Mouse (Mus musculus): ENCODE results near the gene Dydc1. TPM values are rescaled to one million over a fixed set of nuclear protein-coding genes. Genes with fewer than 3 reads are reported as not detected.
"Not testable (repeated sequence)": the region's sequence is repeated elsewhere in the genome, so short reads cannot be mapped to it uniquely, and the experiment has no call there.

Dydc1 gene
- total RNA-seq (2021), result not detected
- not detected in 2 replicates for polyA plus RNA-seq (2012; rRNA removed)
- long read RNA-seq, result 0 reads

DNA sequence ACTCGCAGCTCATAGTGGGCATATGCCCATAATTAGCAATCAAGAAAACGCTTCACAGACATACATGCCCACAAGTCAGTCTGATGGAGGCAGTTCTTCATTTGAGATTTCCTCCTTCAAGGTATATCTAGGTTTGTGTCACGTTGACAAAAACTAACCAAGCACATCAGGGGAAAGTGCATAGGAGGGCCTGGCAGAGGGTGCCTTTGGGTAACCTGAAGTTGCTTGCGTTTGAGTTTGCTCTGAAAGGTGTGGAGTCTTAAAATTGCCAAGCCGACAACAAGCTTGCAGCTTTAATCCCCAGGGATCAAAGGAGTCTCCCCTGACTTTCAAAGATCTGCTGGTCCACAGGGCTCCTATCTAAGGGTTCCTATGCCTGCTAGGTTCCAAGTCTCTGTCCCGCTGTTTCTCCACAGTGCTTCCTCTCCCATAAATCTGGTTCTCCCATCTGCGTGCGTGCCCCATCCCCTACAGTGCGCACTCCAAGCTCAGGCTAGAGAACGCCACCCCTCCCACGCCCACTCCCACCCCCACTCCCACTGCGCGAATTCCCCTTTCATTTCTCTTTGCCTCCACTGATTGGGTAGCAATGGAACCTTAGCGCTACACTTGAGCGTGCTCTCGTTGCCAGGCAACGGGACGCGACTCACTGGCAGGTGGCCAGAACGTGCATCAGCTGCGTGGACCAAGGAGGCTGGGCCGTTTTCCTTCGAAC, at the start of gene Dydc1:
Dydc1 (plus strand) TSS at position 683 of the 715 bp plus-strand sequence.
- peak; percentile 79 for DNase-seq

- no peak for DNase-seq
These were observed 47.6 kb upstream of the Dydc1 start for GRCm38 (mm10) chr14:41025087-41025486.

DNA sequence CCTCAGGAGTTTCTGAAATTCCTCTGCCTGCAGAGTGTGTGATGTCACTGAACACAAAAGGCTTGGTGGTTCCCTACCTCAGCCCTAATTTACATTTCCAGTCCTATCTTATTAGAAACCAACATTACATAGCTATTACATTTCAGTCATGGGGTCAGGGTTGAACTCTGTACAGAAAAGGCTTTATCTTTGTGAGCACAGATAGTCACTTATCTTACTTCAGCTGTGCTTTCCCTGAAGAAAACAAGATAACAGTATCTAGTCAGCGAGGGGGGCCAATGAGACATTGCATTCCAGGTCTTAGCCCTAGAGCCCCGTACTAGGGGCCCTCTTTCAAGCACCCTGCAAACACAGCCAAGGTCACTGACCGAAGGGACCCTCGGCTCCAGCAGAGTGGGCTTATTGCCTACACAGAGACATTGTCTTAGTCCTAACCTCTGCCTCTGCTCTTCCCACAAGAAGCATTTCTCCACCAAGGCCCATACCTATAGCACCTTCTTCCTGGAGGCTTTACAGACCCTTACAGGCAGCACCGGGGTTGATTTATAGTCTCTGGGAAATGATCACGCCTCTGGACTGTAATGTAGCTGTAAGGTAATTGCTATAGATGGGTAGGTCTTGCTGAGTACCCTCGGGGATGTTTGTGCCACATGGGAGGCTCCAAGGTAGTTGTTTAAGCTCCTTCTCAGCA, 47.0 kb upstream of the Dydc1 start:
- DNase-seq, result no peak

DNA sequence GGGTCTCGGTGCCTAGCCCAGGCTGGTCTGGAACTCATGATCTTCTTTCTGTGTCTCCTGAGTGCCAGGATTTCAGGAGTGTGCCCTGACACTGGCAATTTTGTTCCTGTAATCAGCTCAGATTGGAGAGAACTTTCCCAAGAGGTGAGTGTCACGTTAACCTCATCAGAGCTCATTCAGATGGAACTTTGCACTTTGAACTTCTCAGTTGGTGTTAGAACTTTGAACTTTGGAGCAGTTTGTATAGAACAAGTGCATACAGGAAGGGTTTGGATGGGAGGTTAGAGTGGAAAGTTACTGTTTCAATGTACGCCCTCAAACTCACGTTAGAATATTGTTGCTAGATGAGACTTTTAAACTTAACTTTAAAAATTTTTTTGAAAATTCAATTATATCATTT, 43.4 kb upstream of the Dydc1 start:
- DNase-seq, result no peak

DNA sequence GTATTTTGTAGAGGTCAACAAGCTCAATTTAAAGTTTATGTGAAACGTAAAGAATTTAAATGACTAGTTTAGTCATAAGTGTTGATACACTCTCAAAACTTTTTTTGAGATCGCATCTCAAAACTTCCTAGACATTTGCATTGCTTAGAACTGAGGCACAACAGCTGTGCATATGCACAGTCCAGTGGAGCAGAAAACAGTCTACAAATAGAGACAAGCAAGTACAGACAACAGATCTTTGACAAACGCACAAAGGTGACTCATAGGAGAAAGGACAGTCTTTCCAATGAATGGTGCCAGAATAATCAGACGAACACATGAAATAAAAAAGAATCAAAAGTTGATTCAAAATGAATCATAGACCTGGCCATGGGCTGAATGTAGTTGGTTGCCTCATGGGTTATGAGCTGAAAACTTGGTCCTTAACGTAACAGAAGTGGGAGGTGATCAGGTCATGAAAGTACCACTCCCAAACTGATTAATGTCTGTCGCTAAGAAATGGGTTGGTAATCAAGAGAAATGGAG, 41.7 kb upstream of the Dydc1 start:
- no peak for DNase-seq

DNA sequence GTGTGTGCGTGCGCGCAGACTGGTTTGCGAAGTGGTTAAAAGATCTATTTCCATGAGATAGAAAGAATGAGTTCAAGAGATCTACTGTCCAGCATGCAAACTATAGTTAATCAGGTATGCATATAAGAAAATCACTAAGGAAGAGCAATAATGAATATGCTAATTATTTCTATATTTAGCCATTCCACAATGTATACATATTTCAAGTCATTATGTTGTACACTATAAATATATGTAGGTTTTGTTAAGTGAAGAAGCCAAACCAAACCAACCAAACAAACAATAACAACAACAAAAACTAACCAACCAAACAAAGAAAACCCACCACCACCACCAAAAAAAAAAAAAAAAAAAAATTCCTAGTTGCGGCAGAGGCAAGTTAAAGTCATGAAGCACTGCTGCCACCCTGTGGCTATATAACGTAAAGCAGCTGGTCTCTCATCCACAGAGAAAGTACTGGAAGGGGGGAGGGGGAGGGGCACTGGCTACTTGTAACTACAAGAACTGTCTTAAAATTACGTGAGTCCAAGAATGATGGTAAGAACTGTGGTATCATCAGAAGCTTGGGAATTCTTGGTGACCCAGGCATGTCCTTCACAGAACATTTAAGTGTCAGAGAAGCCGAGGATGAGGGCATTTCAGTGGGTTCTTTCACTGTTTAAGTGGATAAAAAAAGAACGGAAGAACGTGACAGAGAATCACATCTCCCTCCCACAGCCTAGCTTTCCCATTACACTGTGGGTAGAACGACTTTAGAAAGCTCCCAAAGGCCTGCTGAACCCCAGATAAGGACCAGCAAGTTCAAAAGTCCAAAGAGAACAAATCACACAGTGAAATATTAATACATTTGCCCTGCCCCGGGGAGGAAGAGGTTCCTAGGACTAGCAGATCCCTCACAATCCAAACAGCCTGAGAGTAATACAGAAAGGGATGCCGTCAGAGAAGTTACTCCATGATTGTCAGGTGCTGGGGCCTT, 39.3 kb upstream of the Dydc1 start:
- DNase-seq, result peak; percentile 72

- DNase-seq, result peak; percentile 58
These were observed 37.4 kb upstream of the Dydc1 start for GRCm38 (mm10) chr14:41035146-41035798.

DNA sequence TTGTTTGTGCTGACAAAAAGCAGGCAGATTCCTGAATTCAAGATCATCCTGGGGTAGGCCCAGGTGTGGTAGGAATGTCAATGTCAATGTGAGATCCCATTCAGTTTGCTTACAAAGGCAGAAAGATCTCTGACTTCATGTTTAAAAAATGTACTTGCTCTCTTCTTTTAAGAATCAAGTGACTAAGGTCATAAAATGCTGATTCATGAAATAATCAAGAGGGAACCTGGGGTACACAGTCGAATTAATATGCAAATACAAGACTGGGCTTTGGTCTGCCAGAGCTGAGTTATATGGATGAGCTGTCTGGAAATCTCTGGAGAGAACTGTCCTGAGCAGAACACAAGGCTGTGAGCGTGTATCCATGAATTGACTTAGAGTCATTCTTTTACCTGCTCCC, 25.3 kb upstream of the Dydc1 start:
- no peak for DNase-seq

DNA sequence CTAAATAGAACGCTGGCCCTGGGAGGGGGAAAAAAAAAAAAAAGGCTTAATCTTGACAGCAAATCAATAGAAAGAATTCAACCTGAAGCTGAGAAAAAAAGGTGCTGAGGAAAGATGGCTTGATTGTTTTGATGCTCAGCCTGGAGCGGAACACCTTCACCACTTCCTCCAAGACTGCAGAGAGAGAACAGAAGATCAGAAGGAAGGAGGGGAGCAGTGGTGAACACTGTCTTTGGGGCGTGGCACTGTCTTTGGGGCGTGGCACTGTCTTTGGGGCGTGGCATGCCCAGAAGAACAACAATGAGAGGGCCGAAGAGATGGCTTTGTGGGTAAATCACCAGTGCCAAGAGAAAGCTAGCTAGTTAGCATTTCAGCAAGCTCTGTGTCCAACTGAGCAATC, 22.2 kb upstream of the Dydc1 start:
- no peak for DNase-seq

- peak; percentile 21 for DNase-seq
These were observed 20.2 kb upstream of the Dydc1 start for GRCm38 (mm10) chr14:41052481-41052880.

DNA sequence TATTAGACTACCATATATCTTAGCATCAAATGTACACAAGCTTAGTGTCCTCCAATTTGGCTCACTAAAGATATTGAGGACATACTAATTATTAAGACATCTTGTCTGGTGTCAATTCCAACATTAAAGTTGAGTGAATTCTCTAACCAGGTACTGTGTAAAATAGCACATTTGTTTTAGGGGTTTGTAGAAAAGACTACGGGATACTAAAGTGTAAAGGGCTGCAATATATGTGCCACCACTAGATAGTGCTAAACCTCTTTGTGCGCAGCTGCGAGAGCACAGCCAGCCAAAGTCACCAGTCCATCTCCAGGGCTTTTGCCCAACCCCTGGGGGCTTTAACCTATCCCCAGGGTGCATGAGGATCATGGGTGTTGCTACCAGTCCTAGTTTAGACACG, 19.5 kb upstream of the Dydc1 start:
- not testable (repeated sequence) for DNase-seq

GRCm38 (mm10) chr14:41065168-41065567, 7.5 kb upstream of the Dydc1 start:
- DNase-seq, result no peak

DNA sequence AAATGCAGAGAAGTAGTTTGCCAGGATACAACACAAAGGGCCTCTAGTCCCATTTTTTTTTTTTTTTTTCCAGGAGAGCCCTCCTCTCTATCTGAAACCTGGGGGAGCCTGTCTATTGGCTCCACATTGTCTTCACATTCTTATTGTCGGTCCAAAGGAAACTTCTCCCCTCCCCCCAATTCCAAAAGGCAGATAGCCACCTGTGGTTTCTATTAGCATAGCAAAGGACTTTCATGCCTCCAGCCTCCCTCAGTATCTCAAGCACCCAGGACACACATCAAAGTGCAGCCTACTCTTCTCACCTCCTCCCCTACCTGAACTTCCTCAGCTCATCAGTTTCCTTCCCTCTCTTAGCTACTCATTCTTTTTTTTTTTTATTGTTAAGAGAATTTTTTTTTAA, 6.3 kb upstream of the Dydc1 start:
- DNase-seq, result no peak

DNA sequence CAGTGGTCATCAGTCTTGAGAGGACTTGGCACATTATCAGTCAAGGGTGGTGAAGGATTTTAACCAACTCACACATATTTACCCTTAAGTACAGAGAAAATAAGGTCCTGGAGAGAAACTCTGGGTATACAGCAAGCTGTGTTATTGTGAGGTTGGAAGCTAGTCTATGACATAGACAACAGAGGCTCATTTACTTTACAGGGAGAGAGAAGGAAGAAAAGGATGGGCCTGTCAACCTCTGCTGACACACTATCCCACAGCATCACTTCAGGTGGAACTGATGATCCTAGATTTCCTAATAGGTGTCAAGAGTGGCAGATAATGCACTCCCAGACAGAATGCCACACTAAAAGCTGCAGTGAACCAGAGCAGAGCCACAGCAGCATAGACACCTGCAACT, 3.6 kb upstream of the Dydc1 start, which contains the start of gene Dydc2:
Dydc2 (minus strand) TSS at position 101 of the 400 bp plus-strand sequence.
- DNase-seq, result no peak

- DNase-seq, result no peak
These were observed 2.4 kb upstream of the Dydc1 start for GRCm38 (mm10) chr14:41070343-41070742.

DNA sequence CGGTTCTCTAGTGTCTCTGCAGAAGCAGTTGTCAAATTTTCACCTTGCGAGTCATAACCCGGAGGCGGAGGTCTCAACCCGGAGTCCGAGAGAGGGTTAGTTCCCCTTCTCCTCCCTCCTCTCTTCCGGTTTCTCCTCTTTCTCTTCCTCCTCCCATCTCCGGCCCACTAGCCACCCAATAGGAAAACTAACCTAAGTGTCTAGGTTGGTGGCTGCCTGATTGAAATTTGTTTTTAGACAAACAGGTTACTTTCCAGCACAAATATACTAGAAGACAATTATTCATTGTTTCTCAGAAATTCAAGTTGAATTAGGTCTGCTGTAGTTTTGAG, 199 bp downstream of the Dydc1 start:
- DNase-seq, result no peak

- DNase-seq, result no peak
These were observed 9.7 kb downstream of the Dydc1 start for GRCm38 (mm10) chr14:41082408-41082807.

DNA sequence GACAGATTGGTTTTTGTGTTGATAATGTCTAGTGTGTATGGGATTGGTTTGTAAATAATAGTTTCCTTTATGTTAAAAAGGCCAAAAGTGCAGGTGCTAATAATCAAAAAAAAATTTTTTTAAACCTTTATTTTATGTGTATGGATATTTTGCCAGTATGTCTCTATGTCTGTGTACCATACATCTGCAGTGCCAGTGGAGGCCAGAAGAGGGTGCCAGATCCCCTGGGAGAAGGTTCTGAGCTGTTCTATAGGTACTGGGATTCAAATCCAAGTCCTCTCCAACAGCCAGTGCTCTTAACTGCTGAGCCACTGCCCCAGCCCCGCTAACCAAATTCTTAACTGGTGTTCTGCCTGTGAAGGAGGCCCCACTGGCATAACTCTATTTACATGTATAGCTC, 14.8 kb downstream of the Dydc1 start:
- peak; percentile 23 for DNase-seq

DNA sequence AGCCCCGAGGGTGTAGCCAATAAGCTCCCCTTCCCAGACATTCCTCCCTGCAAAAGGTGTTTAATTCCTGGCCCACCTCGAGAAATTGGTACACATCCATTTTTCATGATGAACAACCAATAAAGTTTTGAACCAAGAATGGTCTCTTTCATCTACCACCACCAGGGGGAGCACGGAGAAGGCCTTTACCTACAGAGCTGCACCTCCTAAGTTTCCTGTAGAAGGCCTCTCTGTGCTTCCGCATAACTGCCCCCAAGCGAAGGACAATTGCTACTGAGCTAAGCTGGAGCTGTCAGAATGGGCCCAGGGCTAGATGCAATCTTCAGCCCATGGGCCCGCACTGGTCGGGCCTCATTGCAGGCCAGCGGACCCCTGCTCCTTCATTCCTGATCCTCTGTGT, 18.1 kb downstream of the Dydc1 start:
- peak; percentile 12 for DNase-seq

DNA sequence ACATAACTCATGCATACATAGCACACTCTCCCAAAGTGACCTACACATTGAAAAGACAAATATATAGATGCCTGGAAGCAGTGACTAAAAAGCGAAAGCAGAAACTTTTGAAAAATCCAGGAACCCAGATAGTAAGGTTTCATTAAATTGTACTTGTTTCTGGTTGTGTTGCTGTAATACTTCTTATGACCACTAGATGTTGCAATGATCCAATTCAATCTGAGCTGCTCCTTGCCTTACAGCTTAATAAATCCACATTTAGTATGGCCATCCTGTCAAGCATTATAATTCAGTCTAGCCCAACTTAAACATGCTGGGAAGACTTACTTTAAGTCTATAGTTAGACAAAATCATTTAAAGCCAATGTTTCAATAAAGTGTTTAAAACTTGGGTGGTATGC, 21.4 kb downstream of the Dydc1 start:
- no peak for DNase-seq

GRCm38 (mm10) chr14:41096296-41096860, 23.7 kb downstream of the Dydc1 start:
- no peak for DNase-seq

All from adrenal gland, adult 2 months (tissue).